Mouse (Mus musculus) neural tube, embryonic 13.5 days (tissue): ENCODE data around the gene Yeats4. TPM values are rescaled to one million over a fixed set of nuclear protein-coding genes. Genes with fewer than 3 reads are reported as not detected.

Experiments used
- ATAC-seq: fragments of 200-750 bp; cut with Nextera tagmentation; 2 replicates; pipeline ENCODE4 v1.8.0; 2017; ENCODE audit warnings: low read depth, mild to moderate bottlenecking, moderate TSS enrichment, moderate library complexity
- H3K27ac ChIP-seq: fragments of 300-500 bp; sonication (generic); replicated peaks from 2 replicates; pipeline ENCODE4 v1.5.1; 2015; ENCODE audit warnings: moderate library complexity, mild to moderate bottlenecking, inconsistent platforms
- H3K27me3 ChIP-seq: fragments of 300-500 bp; sonication (generic); 2 replicates; pipeline ENCODE4 v1.6.1; 2015; ENCODE audit warnings: mild to moderate bottlenecking, inconsistent platforms
- H3K36me3 ChIP-seq: fragments of 300-500 bp; sonication (generic); 2 replicates; pipeline ENCODE4 v1.6.1; 2015; ENCODE audit warnings: mild to moderate bottlenecking, inconsistent platforms
- H3K4me1 ChIP-seq: fragments of 300-500 bp; sonication (generic); replicated peaks from 2 replicates; pipeline ENCODE4 v1.6.1; 2015; ENCODE audit warnings: inconsistent platforms
- H3K4me2 ChIP-seq: fragments of 300-500 bp; sonication (generic); 2 replicates; pipeline ENCODE4 v1.6.1; 2015; ENCODE audit warnings: inconsistent platforms, mild to moderate bottlenecking, moderate library complexity
- H3K4me3 ChIP-seq: fragments of 300-500 bp; sonication (generic); 2 replicates; pipeline ENCODE4 v1.5.1; 2015; ENCODE audit warnings: mild to moderate bottlenecking, inconsistent platforms
- H3K9ac ChIP-seq: fragments of 300-500 bp; sonication (generic); 2 replicates; pipeline ENCODE4 v1.6.1; 2015; ENCODE audit warnings: moderate library complexity, mild to moderate bottlenecking, inconsistent platforms
- H3K9me3 ChIP-seq: fragments of 300-500 bp; sonication (generic); 2 replicates; pipeline ENCODE4 v1.6.1; 2016; ENCODE audit warnings: inconsistent platforms
- WGBS: fragments of 180-500 bp; shearing (Covaris S2); methylation state at CpG from one replicate; pipeline ENCODE4 v1.1.7; 2015; 5-methylcytosine and 5-hydroxymethylcytosine counted together
- polyA plus RNA-seq: library from polyadenylated mRNA; unstranded; fragments of >200 nt; fragmentation: Nextera tagmentation; extraction: Ambion mirVana; gene quantifications from 2 replicates; pipeline ENCODE4 v1.2.1, GENCODE M21; 2015

The Yeats4 gene
- polyA plus RNA-seq, 1 experiment from 2014 or later: 123 TPM

DNA sequence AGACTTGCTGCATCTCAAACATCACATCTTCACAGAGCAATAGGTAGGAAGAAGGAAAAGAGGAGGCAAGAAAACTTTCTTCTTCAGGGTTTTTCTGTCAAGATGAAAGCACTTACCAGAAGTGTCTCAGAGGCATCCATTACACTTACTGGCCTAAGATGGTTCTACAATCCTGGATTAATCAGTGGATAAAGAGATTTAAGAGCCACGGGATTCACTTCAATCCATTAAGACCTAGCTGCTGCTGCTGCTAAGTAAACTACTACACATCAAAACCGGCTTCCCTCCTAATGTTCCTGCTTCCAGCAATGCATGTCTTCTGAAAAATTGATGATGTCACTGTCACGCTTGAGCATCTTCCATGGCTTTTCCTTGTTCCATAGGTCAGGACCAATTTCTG, 27.6 kb downstream of the Yeats4 start:
- 78% methylated on average over 3 of the region's 3 CpGs for WGBS

DNA sequence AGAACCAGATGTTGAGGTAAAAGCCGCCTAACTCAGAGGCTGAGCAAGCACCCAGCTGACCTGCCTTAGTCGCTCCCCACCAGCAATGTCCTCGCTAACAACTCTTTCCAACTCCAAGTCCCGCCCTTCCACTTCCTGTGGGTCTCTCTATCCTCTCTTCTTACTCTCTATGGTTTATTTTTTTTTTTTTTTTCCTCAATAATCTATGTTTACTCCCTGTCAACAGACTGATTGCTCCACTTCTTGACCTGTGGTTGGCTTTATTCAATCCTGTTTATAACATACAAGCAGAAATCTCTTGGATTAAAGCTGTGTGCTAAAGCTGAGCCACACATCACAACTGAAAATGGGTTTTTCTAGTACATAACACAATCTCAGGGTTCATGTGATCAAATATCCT, 28.6 kb downstream of the Yeats4 start:
- H3K27me3 ChIP-seq: no peaks in the 10 kb centered on the region
- H3K4me1 ChIP-seq: no peaks in the 10 kb centered on the region
- no peaks in the 10 kb centered on the region for H3K9me3 ChIP-seq
- H3K27ac ChIP-seq: no peak overlapping the region
- no peak overlapping the region for H3K4me2 ChIP-seq
- no peak overlapping the region for H3K4me3 ChIP-seq
- no peak overlapping the region for H3K9ac ChIP-seq
- 94% methylated on average over 4 of the region's 4 CpGs for WGBS
- H3K36me3 ChIP-seq: no peaks in the 10 kb centered on the region
- no peak for ATAC-seq

More for the DNA sequence above, 27.6 kb downstream of the Yeats4 start:
- no peaks in the 10 kb centered on the region for H3K4me1 ChIP-seq
- H3K4me3 ChIP-seq: no peak overlapping the region
- H3K27me3 ChIP-seq: no peaks in the 10 kb centered on the region
- no peaks in the 10 kb centered on the region for H3K36me3 ChIP-seq
- H3K4me2 ChIP-seq: no peak overlapping the region
- no peaks in the 10 kb centered on the region for H3K9me3 ChIP-seq
- H3K9ac ChIP-seq: no peak overlapping the region
- no peak overlapping the region for H3K27ac ChIP-seq
- ATAC-seq: no peak

DNA sequence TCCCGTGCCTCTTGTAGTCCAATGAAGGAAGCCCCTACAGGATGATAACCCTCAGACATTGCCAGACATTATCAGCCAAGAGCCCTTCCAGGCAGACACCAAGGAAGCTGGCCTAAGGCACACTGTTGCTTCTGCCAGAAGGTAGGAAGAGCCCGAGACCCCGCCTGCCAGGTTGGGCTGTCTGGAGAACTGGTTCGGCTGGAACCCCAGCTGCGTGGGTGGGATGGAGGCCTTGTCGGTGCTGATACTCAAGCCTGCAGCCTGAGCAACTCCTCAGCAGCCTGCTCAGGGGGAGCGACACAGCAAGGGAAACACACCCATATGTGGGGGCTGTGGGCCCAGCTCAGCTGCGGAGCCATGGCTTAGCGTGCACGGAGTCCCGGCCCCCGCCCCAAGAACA, 29.3 kb downstream of the Yeats4 start:
- Histone ChIP-seq H3K36me3 (no peaks in the 10 kb centered on the region), H3K4me3 (no peak overlapping the region), H3K27ac (no peak overlapping the region), H3K9ac (no peak overlapping the region), H3K9me3 (no peaks in the 10 kb centered on the region), H3K27me3 (no peaks in the 10 kb centered on the region), H3K4me1 (no peaks in the 10 kb centered on the region), H3K4me2 (no peak overlapping the region)
- WGBS: 93% methylated on average over 12 of the region's 12 CpGs
- no peak for ATAC-seq

- Histone ChIP-seq H3K27ac (no peak overlapping the region), H3K4me2 (no peak overlapping the region), H3K4me1 (no peaks in the 10 kb centered on the region), H3K27me3 (no peaks in the 10 kb centered on the region), H3K9me3 (no peaks in the 10 kb centered on the region), H3K4me3 (no peak overlapping the region), H3K9ac (no peak overlapping the region), H3K36me3 (no peaks in the 10 kb centered on the region)
- no peak for ATAC-seq
- WGBS: 78% methylated on average over 5 of the region's 5 CpGs
Observed at GRCm38 (mm10) chr10:117193364-117193763, 30.9 kb downstream of the Yeats4 start.

- no peaks in the 10 kb centered on the region for H3K36me3 ChIP-seq
- no peaks in the 10 kb centered on the region for H3K4me1 ChIP-seq
- H3K27me3 ChIP-seq: no peaks in the 10 kb centered on the region
- 75% methylated on average over 9 of the region's 9 CpGs for WGBS
- H3K9ac ChIP-seq: no peak overlapping the region
- no peak overlapping the region for H3K4me2 ChIP-seq
- H3K9me3 ChIP-seq: no peaks in the 10 kb centered on the region
- H3K4me3 ChIP-seq: no peak overlapping the region
- H3K27ac ChIP-seq: no peak overlapping the region
- ATAC-seq: no peak
Observed at GRCm38 (mm10) chr10:117185399-117186089, 38.8 kb downstream of the Yeats4 start.

DNA sequence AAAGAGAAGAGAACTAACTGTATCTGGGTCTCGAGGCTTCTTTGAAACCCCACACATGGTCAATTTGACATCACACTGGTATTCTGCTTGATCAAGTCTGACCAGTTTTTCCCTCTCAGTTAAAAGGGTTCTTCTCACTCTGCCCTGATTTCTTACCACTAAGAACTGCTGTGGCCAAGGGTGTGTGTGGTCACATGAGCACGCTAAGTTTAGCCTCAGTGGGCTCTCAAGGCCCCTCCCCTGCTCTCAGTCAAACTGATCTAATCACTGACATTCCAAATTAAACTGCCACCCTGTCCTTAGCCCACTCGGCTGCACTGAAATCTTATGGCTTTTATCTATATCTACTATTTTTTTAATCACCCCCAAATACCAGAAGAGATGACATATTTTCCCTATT, 43.2 kb downstream of the Yeats4 start:
- no peak for ATAC-seq
- Histone ChIP-seq H3K27me3 (no peaks in the 10 kb centered on the region), H3K36me3 (no peaks in the 10 kb centered on the region), H3K4me2 (no peak overlapping the region), H3K9ac (no peak overlapping the region), H3K27ac (no peak overlapping the region), H3K4me1 (no peaks in the 10 kb centered on the region), H3K4me3 (no peak overlapping the region), H3K9me3 (no peaks in the 10 kb centered on the region)
- 60% methylated on average over 3 of the region's 3 CpGs for WGBS

- no peak for ATAC-seq
Observed at GRCm38 (mm10) chr10:117174645-117175044, 49.7 kb downstream of the Yeats4 start.

GRCm38 (mm10) chr10:117173566-117174438, 50.5 kb downstream of the Yeats4 start:
- ATAC-seq: no peak
- H3K9ac ChIP-seq: no peak overlapping the region
- H3K4me2 ChIP-seq: no peak overlapping the region
- no peaks in the 10 kb centered on the region for H3K9me3 ChIP-seq
- no peak overlapping the region for H3K27ac ChIP-seq
- H3K4me3 ChIP-seq: no peak overlapping the region
- WGBS: 48% methylated on average over 12 of the region's 13 CpGs
- H3K36me3 ChIP-seq: no peaks in the 10 kb centered on the region
- H3K27me3 ChIP-seq: no peaks in the 10 kb centered on the region
- H3K4me1 ChIP-seq: no peaks in the 10 kb centered on the region

More at GRCm38 (mm10) chr10:117174645-117175044, 49.7 kb downstream of the Yeats4 start:
- Histone ChIP-seq H3K9ac (no peak overlapping the region), H3K4me2 (no peak overlapping the region), H3K9me3 (no peaks in the 10 kb centered on the region), H3K27me3 (no peaks in the 10 kb centered on the region), H3K4me3 (no peak overlapping the region), H3K36me3 (no peaks in the 10 kb centered on the region), H3K27ac (no peak overlapping the region), H3K4me1 (no peaks in the 10 kb centered on the region)
- WGBS: 77% methylated on average over 12 of the region's 12 CpGs

GRCm38 (mm10) chr10:117173111-117173510, 51.2 kb downstream of the Yeats4 start:
- H3K4me2 ChIP-seq: no peak overlapping the region
- no peak overlapping the region for H3K27ac ChIP-seq
- H3K4me3 ChIP-seq: no peak overlapping the region
- no peaks in the 10 kb centered on the region for H3K27me3 ChIP-seq
- H3K9me3 ChIP-seq: no peaks in the 10 kb centered on the region
- H3K9ac ChIP-seq: no peak overlapping the region
- H3K36me3 ChIP-seq: no peaks in the 10 kb centered on the region
- no peaks in the 10 kb centered on the region for H3K4me1 ChIP-seq
- no peak for ATAC-seq
- WGBS: 93% methylated on average over 1 of the region's 1 CpGs

DNA sequence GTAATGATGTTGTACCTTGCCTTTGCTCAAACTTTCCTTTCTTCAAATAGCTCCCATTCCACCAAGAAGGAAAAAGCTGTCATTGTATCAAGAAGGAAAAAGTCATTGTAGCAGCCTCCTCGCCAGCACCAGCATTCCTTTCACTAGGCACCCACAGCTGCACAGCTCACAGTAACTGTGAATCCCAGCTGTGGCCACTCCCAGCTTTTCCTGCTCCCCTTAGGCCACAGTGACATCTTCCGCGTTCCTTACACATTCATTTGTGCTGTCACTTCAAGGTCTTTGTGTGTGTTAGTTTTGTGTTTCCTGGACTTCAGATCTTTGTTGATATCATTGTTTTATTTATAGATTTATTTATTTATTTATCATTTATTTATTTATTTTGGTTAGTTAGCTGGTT, 52.2 kb downstream of the Yeats4 start:
- Histone ChIP-seq H3K4me1 (no peaks in the 10 kb centered on the region), H3K27ac (no peak overlapping the region), H3K9me3 (no peaks in the 10 kb centered on the region), H3K9ac (no peak overlapping the region), H3K4me3 (no peak overlapping the region), H3K4me2 (no peak overlapping the region), H3K27me3 (no peaks in the 10 kb centered on the region), H3K36me3 (no peaks in the 10 kb centered on the region)
- 44% methylated on average over 3 of the region's 3 CpGs for WGBS
- no peak for ATAC-seq

GRCm38 (mm10) chr10:117166785-117167425, 57.4 kb downstream of the Yeats4 start:
- Histone ChIP-seq H3K27me3 (no peaks in the 10 kb centered on the region), H3K4me3 (no peak overlapping the region), H3K9me3 (no peaks in the 10 kb centered on the region), H3K9ac (no peak overlapping the region), H3K36me3 (no peaks in the 10 kb centered on the region), H3K4me2 (no peak overlapping the region), H3K27ac (no peak overlapping the region), H3K4me1 (0 out of 2 replicates have a peak, but pooled peaks cover 5% of the 10 kb centered on the region)
- 77% methylated on average over 11 of the region's 11 CpGs for WGBS
- no peak for ATAC-seq
